7 mouse cellular contexts compared by ENCODE assay signal in genomic region chr11:100745085-100745484, GRCm38 (mm10). TPM values are rescaled to one million over a fixed set of nuclear protein-coding genes. Genes with fewer than 3 reads are reported as not detected.
A peak's percentile ranks its signal among the peaks of the same experiment; 100 is the strongest.
DNase-seq lines count a peak whose midpoint lies in the region; ATAC-seq and TF ChIP-seq lines count a peak whose summit lies in the region.

No protein-coding gene starts in this region.

- H3K27me3 ChIP-seq in MEL (ENCODE audit: control insufficient read depth in 1 of 2, insufficient read depth in 2 of 2, low read length in 2 of 2), result no peaks in the 10 kb centered on the region
- no peaks in the 10 kb centered on the region for H3K27me3 ChIP-seq in midbrain, embryonic 11.5 days (ENCODE audit: control insufficient read depth, insufficient read depth, low read length)

- 0 out of 4 replicates have a peak, but pooled peaks cover 0 to 5% of the 10 kb centered on the region in 2 experiments for H3K36me3 ChIP-seq in MEL (ENCODE audit: control insufficient read depth in 1 of 2, insufficient read depth in 2 of 2, low read length in 2 of 2)
- H3K36me3 ChIP-seq in midbrain, embryonic 11.5 days (ENCODE audit: control insufficient read depth, insufficient read depth, low read length), result no peaks in the 10 kb centered on the region

- no peaks in the 10 kb centered on the region for H3K9me3 ChIP-seq in MEL (replicated peaks; ENCODE audit: insufficient read depth, low read length)
- no peaks in the 10 kb centered on the region for H3K9me3 ChIP-seq in midbrain, embryonic 11.5 days (ENCODE audit: control insufficient read depth, low read length)

- H3K27ac ChIP-seq in left cerebral cortex, adult 2 months, result no peak overlapping the region
- no peak overlapping the region for H3K27ac ChIP-seq in MEL (ENCODE audit: control insufficient read depth, low read depth, low read length)
- H3K27ac ChIP-seq in midbrain, embryonic 11.5 days (ENCODE audit: low read depth, low read length), result no peak overlapping the region

- TF ChIP-seq RAD21 in MEL (IDR thresholded peaks at IDR 0.05; ENCODE audit: low read depth, low read length), result peak; percentile 69

- 17% methylated on average over 6 of the region's 6 CpGs for WGBS in midbrain, embryonic 11.5 days

- no peak overlapping the region for H3K9ac ChIP-seq in MEL (ENCODE audit: control insufficient read depth, low read depth, low read length, poor library complexity, severe bottlenecking)
- H3K9ac ChIP-seq in midbrain, embryonic 11.5 days (ENCODE audit: low read length), result no peak overlapping the region

- no peak for TF ChIP-seq POLR2A in MEL (IDR thresholded peaks at IDR 0.05; ENCODE audit: control insufficient read depth in 1 of 2, insufficient read depth in 1 of 2, low read depth in 1 of 2, low read length in 2 of 2, poor library complexity in 1 of 2)

- peak in 1 of 2 experiments; percentile 60 for DNase-seq in left cerebral cortex, adult 2 months (ENCODE audit: extremely low spot score in 1 of 2, low spot score in 2 of 2)
- no peak for DNase-seq in left cerebral cortex, postnatal 10 days (ENCODE audit: extremely low spot score in 1 of 2, low spot score in 2 of 2)
- DNase-seq in MEL (ENCODE audit: low read depth, low spot score), result peak; percentile 84
- peak; percentile 62 for DNase-seq in cerebellum, adult 8-10 months
- DNase-seq in midbrain, embryonic 11.5 days (ENCODE audit: low spot score, missing footprints), result peak; percentile 90
- DNase-seq in thymus, postnatal 0 days (ENCODE audit: low spot score), result peak; percentile 74

- intact Hi-C loops in left cerebral cortex, adult 2 months (cut with DNase I), result no loop called here
- intact Hi-C loops in left cerebral cortex, postnatal 10 days (cut with DNase I), result no loop called here

- H3K4me2 ChIP-seq in midbrain, embryonic 11.5 days, result no peak overlapping the region

- H3K4me1 ChIP-seq in MEL (ENCODE audit: control insufficient read depth in 1 of 2, insufficient read depth in 2 of 2, low read length in 2 of 2), result peaks cover 3 to 9% of the 10 kb centered on the region in 2 experiments; a peak in 3 of 4 replicates
- H3K4me1 ChIP-seq in midbrain, embryonic 11.5 days (ENCODE audit: control insufficient read depth, insufficient read depth, low read length), result no peaks in the 10 kb centered on the region

- peak; percentile 70 for TF ChIP-seq CTCF in left cerebral cortex, adult 2 months (IDR thresholded peaks at IDR 0.05)
- TF ChIP-seq CTCF in MEL (IDR thresholded peaks at IDR 0.05 in 2 of 3, conservative IDR thresholded peaks at IDR 0.05 in 1 of 3; ENCODE audit: control insufficient read depth in 1 of 3, insufficient read depth in 1 of 3, low read depth in 2 of 3, low read length in 3 of 3, poor library complexity in 1 of 3, severe bottlenecking in 1 of 3), result peak; percentile 74 to 85 (median 76)

- no peak for TF ChIP-seq EP300 in MEL (IDR thresholded peaks at IDR 0.05; ENCODE audit: low read depth in 1 of 2, low read length in 2 of 2)

- H3K79me2 ChIP-seq in MEL (ENCODE audit: control insufficient read depth, insufficient read depth, low read length, poor library complexity), result no peaks in the 10 kb centered on the region

- peak; percentile 69 to 83; a peak in 3 of 4 replicates for ATAC-seq in hematopoietic stem cell, adult 5-6 weeks (replicated peaks in 1 of 2; ENCODE audit: insufficient read depth in 1 of 2, low FRiP score in 2 of 2, low TSS enrichment in 1 of 2, low read depth in 1 of 2, poor library complexity in 2 of 2, severe bottlenecking in 2 of 2)
- ATAC-seq in midbrain, embryonic 11.5 days (ENCODE audit: low FRiP score), result no peak

- no peak overlapping the region for H3K4me3 ChIP-seq in left cerebral cortex, adult 2 months
- no peak overlapping the region for H3K4me3 ChIP-seq in MEL (ENCODE audit: control insufficient read depth in 1 of 2, insufficient read depth in 1 of 2, low read depth in 2 of 2, low read length in 2 of 2)
- H3K4me3 ChIP-seq in midbrain, embryonic 11.5 days (ENCODE audit: low read depth, low read length), result no peak overlapping the region

TF ChIP-seq in MEL, 35 proteins besides CTCF, POLR2A, EP300 and RAD21:
- no peak for TF ChIP-seq UBTF (IDR thresholded peaks at IDR 0.05; ENCODE audit: borderline replicate concordance, insufficient read depth, low read depth, low read length)
- TF ChIP-seq SIN3A (IDR thresholded peaks at IDR 0.05; ENCODE audit: low read length), result peak; percentile 24; the same call in 1 of the 2 replicates
- peak; percentile 88 for TF ChIP-seq SMC3 (IDR thresholded peaks at IDR 0.05; ENCODE audit: low read depth, low read length)
- TF ChIP-seq ZNF384 (IDR thresholded peaks at IDR 0.05; ENCODE audit: low read depth, low read length), result peak; percentile 55
- peak; percentile 26; the same call in 1 of the 2 replicates for TF ChIP-seq NELFE (IDR thresholded peaks at IDR 0.05; ENCODE audit: low read depth, low read length)
- TF ChIP-seq ZC3H11A (IDR thresholded peaks at IDR 0.05; ENCODE audit: low read depth, low read length), result peak; percentile 78
- TF ChIP-seq HCFC1 (IDR thresholded peaks at IDR 0.05; ENCODE audit: low read depth, low read length), result 0 out of 2 replicates have a peak, but pooled peaks have one; percentile 34
- no peak for TF ChIP-seq USF2 (IDR thresholded peaks at IDR 0.05; ENCODE audit: borderline replicate concordance in 1 of 2, insufficient read depth in 1 of 2, low read depth in 1 of 2, low read length in 2 of 2)
- TF ChIP-seq ZMIZ1 (IDR thresholded peaks at IDR 0.05; ENCODE audit: low read depth, low read length), result no peak
- TF ChIP-seq RCOR1 (IDR thresholded peaks at IDR 0.05; ENCODE audit: low read depth, low read length), result 0 out of 2 replicates have a peak, but pooled peaks have one; percentile 32
TF ChIP-seq in MEL: peak in this region for 7.

RNA-seq across cellular contexts. Expression of gene Rab5c, which starts 7.1 kb away (rescaled TPM):
- total RNA-seq in left cerebral cortex, adult 2 months (2021), result 100 to 1,000 TPM; 139 to 142 TPM
- 100 to 1,000 TPM; 162 to 167 TPM for total RNA-seq in left cerebral cortex, postnatal 10 days (2021)
- total RNA-seq in MEL (2012; rRNA removed), result 233 and 263 TPM in 2 replicates
- polyA plus RNA-seq in MEL (2012; ENCODE audit: insufficient read depth in 1 of 2, insufficient read length in 2 of 2, low read depth in 1 of 2, low replicate concordance in 2 of 2, missing spikeins in 1 of 2), result 100 to 1,000 TPM in 1 of 2 experiments, not detected in 1; 249 TPM
- 75.3 and 87.9 TPM in 2 replicates for total RNA-seq in hematopoietic stem cell, adult 5-6 weeks (2017)
- polyA plus RNA-seq in midbrain, embryonic 11.5 days (2014; fragmentation: Nextera tagmentation; extraction: Ambion mirVana), result 83.6 and 85.0 TPM in 2 replicates
- 35.8 and 38.6 TPM in 2 replicates for polyA plus RNA-seq in thymus, postnatal 0 days (2015; fragmentation: Nextera tagmentation; extraction: Ambion mirVana)

RNA-seq across cellular contexts. Expression of gene Kcnh4, which starts 14.7 kb away (rescaled TPM):
- 10 to 100 TPM; 17.2 to 18.4 TPM for total RNA-seq in left cerebral cortex, adult 2 months (2021)
- 1 to 10 TPM; 7.8 to 9.5 TPM for total RNA-seq in left cerebral cortex, postnatal 10 days (2021)
- total RNA-seq in MEL (2012; rRNA removed), result 0.07 and 0.08 TPM in 2 replicates
- under 1 TPM in 1 of 2 experiments, not detected in 1; 0.04 TPM for polyA plus RNA-seq in MEL (2012; ENCODE audit: insufficient read depth in 1 of 2, insufficient read length in 2 of 2, low read depth in 1 of 2, low replicate concordance in 2 of 2, missing spikeins in 1 of 2)
- 0.13 TPM in 1 of 2 replicates, not detected in the other for total RNA-seq in hematopoietic stem cell, adult 5-6 weeks (2017)
- polyA plus RNA-seq in midbrain, embryonic 11.5 days (2014; fragmentation: Nextera tagmentation; extraction: Ambion mirVana), result 2.7 and 2.9 TPM in 2 replicates
- 0.03 TPM in 1 of 2 replicates, not detected in the other for polyA plus RNA-seq in thymus, postnatal 0 days (2015; fragmentation: Nextera tagmentation; extraction: Ambion mirVana)

RNA-seq across cellular contexts. Expression of gene Hcrt, which starts 17.6 kb away (rescaled TPM):
- not detected for total RNA-seq in left cerebral cortex, adult 2 months (2021)
- under 1 TPM in 1 of 2 experiments, not detected in 1; 0.86 TPM for total RNA-seq in left cerebral cortex, postnatal 10 days (2021)
- not detected in 2 replicates for total RNA-seq in MEL (2012; rRNA removed)
- polyA plus RNA-seq in MEL (2012; ENCODE audit: insufficient read depth in 1 of 2, insufficient read length in 2 of 2, low read depth in 1 of 2, low replicate concordance in 2 of 2, missing spikeins in 1 of 2), result not detected
- not detected in 2 replicates for total RNA-seq in hematopoietic stem cell, adult 5-6 weeks (2017)
- not detected in 2 replicates for polyA plus RNA-seq in midbrain, embryonic 11.5 days (2014; fragmentation: Nextera tagmentation; extraction: Ambion mirVana)
- polyA plus RNA-seq in thymus, postnatal 0 days (2015; fragmentation: Nextera tagmentation; extraction: Ambion mirVana), result 0.34 and 0.54 TPM in 2 replicates

RNA-seq across cellular contexts. Expression of gene Ghdc, which starts 25.7 kb away (rescaled TPM):
- total RNA-seq in left cerebral cortex, adult 2 months (2021), result 1 to 10 TPM; 7.3 TPM
- 1 to 10 TPM; 5.9 to 7.6 TPM for total RNA-seq in left cerebral cortex, postnatal 10 days (2021)
- total RNA-seq in MEL (2012; rRNA removed), result 5.7 and 7.1 TPM in 2 replicates
- polyA plus RNA-seq in MEL (2012; ENCODE audit: insufficient read depth in 1 of 2, insufficient read length in 2 of 2, low read depth in 1 of 2, low replicate concordance in 2 of 2, missing spikeins in 1 of 2), result 1 to 10 TPM in 1 of 2 experiments, not detected in 1; 9.2 TPM
- 2.4 and 3.3 TPM in 2 replicates for total RNA-seq in hematopoietic stem cell, adult 5-6 weeks (2017)
- polyA plus RNA-seq in midbrain, embryonic 11.5 days (2014; fragmentation: Nextera tagmentation; extraction: Ambion mirVana), result 1.3 and 1.7 TPM in 2 replicates
- polyA plus RNA-seq in thymus, postnatal 0 days (2015; fragmentation: Nextera tagmentation; extraction: Ambion mirVana), result 2.4 and 2.7 TPM in 2 replicates

RNA-seq across cellular contexts. Expression of gene Hspb9, which starts 31.4 kb away (rescaled TPM):
- not detected for total RNA-seq in left cerebral cortex, adult 2 months (2021)
- not detected for total RNA-seq in left cerebral cortex, postnatal 10 days (2021)
- 0.49 and 0.73 TPM in 2 replicates for total RNA-seq in MEL (2012; rRNA removed)
- polyA plus RNA-seq in MEL (2012; ENCODE audit: insufficient read depth in 1 of 2, insufficient read length in 2 of 2, low read depth in 1 of 2, low replicate concordance in 2 of 2, missing spikeins in 1 of 2), result 1 to 10 TPM in 1 of 2 experiments, not detected in 1; 2.1 TPM
- total RNA-seq in hematopoietic stem cell, adult 5-6 weeks (2017), result not detected in 2 replicates
- 0.47 and 0.52 TPM in 2 replicates for polyA plus RNA-seq in midbrain, embryonic 11.5 days (2014; fragmentation: Nextera tagmentation; extraction: Ambion mirVana)
- 0.18 TPM in 1 of 2 replicates, not detected in the other for polyA plus RNA-seq in thymus, postnatal 0 days (2015; fragmentation: Nextera tagmentation; extraction: Ambion mirVana)

Comparison
In these comparisons a context has a peak if more than half of its experiments do, and no peak if none do; other contexts are left out.
1. DNase-seq: peak in MEL (single experiment), cerebellum, adult 8-10 months (single experiment), midbrain, embryonic 11.5 days (single experiment) and thymus, postnatal 0 days (single experiment); none in left cerebral cortex, postnatal 10 days (0 of 2).